Mouse (Mus musculus) intestine, embryonic 15.5 days (tissue): ENCODE measurements at regions not wholly inside any gene's neighbourhood (a gene's known extent, or its start where the extent isn't known, plus 50 kb on each side); places are given as distances from the start of the nearest gene placed in this dataset.
A peak's percentile ranks its signal among the peaks of the same experiment; 100 is the strongest.

Source experiments
- ATAC-seq: fragments of 200-750 bp; cut with Nextera tagmentation; 2 replicates; pipeline ENCODE4 v1.8.0; 2017; ENCODE audit warnings: moderate TSS enrichment, moderate library complexity
- H3K27ac ChIP-seq: fragments of 300-500 bp; sonication (generic); 2 replicates; pipeline ENCODE4 v1.5.1; 2015; ENCODE audit warnings: mild to moderate bottlenecking, inconsistent platforms
- H3K27me3 ChIP-seq: fragments of 300-500 bp; sonication (generic); replicated peaks from 2 replicates; pipeline ENCODE4 v1.6.1; 2015; ENCODE audit warnings: inconsistent platforms
- H3K36me3 ChIP-seq: fragments of 300-500 bp; sonication (generic); 2 replicates; pipeline ENCODE4 v1.6.1; 2015; ENCODE audit warnings: inconsistent platforms
- H3K4me1 ChIP-seq: fragments of 300-500 bp; sonication (generic); replicated peaks from 2 replicates; pipeline ENCODE4 v1.6.1; 2015; ENCODE audit warnings: inconsistent platforms
- H3K4me2 ChIP-seq: fragments of 300-500 bp; sonication (generic); replicated peaks from 2 replicates; pipeline ENCODE4 v1.6.1; 2015; ENCODE audit warnings: mild to moderate bottlenecking, inconsistent platforms
- H3K4me3 ChIP-seq: fragments of 300-500 bp; sonication (generic); replicated peaks from 2 replicates; pipeline ENCODE4 v1.5.1; 2015; ENCODE audit warnings: inconsistent platforms
- H3K9ac ChIP-seq: fragments of 300-500 bp; sonication (generic); 2 replicates; pipeline ENCODE4 v1.6.1; 2015; ENCODE audit warnings: inconsistent platforms
- H3K9me3 ChIP-seq: fragments of 300-500 bp; sonication (generic); 2 replicates; pipeline ENCODE4 v1.6.1; 2016; ENCODE audit warnings: inconsistent platforms
- WGBS: fragments of 180-500 bp; shearing (Covaris S2); methylation state at CpG from one replicate; pipeline ENCODE4 v1.1.7; 2015; 5-methylcytosine and 5-hydroxymethylcytosine counted together

DNA sequence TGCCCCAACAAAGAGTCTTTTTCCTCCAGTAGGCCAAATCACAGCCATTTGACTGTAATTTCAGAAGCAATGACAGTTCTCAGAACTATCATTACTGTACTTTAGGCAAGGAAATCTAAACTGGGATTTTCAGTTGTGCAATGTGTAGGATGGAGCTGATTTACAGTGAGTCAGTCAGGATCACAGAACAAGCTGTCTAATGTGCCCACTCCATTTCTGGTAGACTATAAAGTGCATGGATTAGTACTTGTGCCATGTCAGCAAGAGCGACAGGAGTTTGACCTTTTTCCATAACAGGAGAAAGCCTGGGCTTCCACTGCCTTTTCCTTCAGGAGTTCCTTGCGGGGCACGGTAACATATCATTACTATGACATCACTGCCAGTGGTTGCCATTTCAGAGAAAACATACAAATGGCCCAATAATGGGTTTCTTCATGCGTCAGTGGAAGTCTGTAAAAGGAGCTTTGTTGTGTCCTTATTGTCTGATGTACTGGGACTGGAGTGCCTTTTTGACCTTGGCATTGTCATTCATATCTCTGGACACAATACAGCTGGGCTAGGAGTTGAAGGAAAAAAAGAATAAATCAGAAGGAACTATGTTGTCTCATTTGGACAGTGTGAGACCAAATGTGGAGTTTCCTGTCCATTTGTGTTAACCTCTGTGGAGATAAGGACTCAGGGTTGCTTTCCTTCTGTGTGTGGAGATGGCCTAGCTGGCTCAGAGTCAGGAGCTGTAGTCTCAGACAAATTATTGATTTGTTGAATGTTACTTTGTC lies 271.5 kb upstream of the BC052040 start:
- no peak overlapping the region for H3K27ac ChIP-seq
- H3K36me3 ChIP-seq, result no peaks in the 10 kb centered on the region
- H3K9me3 ChIP-seq, result no peaks in the 10 kb centered on the region
- H3K27me3 ChIP-seq, result no peaks in the 10 kb centered on the region
- H3K4me2 ChIP-seq, result no peak overlapping the region
- ATAC-seq, result no peak
- no peak overlapping the region for H3K9ac ChIP-seq
- H3K4me1 ChIP-seq, result no peaks in the 10 kb centered on the region
- WGBS, result 56% methylated on average over 4 of the region's 4 CpGs
- H3K4me3 ChIP-seq, result no peak overlapping the region

DNA sequence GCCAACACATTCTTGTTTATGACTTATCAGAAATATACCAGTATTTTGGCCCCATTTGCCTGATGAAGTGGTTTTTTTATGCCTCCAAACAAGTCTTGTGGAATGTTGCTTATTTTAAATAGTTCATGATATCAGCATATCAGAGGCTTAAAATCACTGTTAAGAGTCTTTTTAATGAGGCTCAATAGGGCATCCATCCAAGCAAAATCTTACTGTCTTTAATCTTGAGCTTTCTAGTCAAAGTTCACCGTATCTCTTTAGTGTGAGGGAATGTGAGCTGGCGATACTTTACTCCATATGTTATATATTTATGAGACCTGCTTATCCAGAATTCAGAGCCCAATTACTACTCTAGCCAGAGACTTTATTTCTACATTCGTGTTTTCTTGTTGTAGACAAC lies 263.0 kb upstream of the BC052040 start:
- no peaks in the 10 kb centered on the region for H3K4me1 ChIP-seq
- no peak for ATAC-seq
- no peaks in the 10 kb centered on the region for H3K27me3 ChIP-seq
- 79% methylated on average over 3 of the region's 3 CpGs for WGBS
- no peaks in the 10 kb centered on the region for H3K9me3 ChIP-seq
- no peak overlapping the region for H3K4me2 ChIP-seq
- H3K27ac ChIP-seq, result no peak overlapping the region
- no peak overlapping the region for H3K9ac ChIP-seq
- no peaks in the 10 kb centered on the region for H3K36me3 ChIP-seq
- no peak overlapping the region for H3K4me3 ChIP-seq

DNA sequence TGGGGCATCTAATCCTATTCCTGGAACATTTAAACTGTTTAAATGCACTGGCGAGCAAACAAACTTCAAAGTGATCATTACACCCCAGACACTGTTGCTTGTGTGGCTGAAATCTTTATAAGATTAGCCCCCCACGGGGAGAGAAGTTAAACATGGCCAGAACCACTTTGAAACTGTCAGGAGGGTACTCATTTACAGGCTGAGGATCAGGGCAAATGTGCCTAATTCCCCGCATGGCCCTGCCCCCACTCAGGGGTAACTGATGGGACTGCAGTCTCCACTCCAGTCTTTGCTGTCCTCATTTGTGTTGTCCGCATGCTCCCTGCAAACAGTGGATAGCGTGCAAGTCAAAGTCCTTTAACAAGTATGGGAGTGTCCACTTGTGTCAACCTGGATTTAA lies 258.9 kb upstream of the BC052040 start:
- H3K4me3 ChIP-seq, result no peak overlapping the region
- H3K27me3 ChIP-seq, result no peaks in the 10 kb centered on the region
- WGBS, result 48% methylated on average over 5 of the region's 5 CpGs
- H3K4me1 ChIP-seq, result no peaks in the 10 kb centered on the region
- H3K9me3 ChIP-seq, result no peaks in the 10 kb centered on the region
- ATAC-seq, result no peak
- no peak overlapping the region for H3K27ac ChIP-seq
- H3K36me3 ChIP-seq, result no peaks in the 10 kb centered on the region
- H3K9ac ChIP-seq, result no peak overlapping the region
- H3K4me2 ChIP-seq, result no peak overlapping the region

DNA sequence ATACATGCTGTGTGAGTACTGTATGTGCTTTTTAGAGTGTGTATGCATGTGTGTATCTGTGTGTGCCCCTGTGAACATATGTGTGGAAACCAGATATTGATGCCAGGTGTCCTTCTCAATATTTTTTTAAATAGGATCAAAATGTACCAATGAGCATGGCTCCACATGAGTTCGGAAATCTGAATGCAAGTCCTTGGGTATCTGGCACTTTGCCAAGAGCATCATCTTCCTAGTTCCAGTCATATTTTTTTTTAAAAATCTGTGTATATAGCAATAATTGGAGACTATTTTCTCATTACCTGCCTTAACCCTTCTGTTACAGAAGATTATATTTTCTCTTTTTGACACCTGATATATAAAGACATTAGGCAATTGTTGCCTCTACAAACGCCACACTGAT lies 255.0 kb upstream of the BC052040 start:
- no peak overlapping the region for H3K27ac ChIP-seq
- WGBS, result 81% methylated on average over 2 of the region's 2 CpGs

DNA sequence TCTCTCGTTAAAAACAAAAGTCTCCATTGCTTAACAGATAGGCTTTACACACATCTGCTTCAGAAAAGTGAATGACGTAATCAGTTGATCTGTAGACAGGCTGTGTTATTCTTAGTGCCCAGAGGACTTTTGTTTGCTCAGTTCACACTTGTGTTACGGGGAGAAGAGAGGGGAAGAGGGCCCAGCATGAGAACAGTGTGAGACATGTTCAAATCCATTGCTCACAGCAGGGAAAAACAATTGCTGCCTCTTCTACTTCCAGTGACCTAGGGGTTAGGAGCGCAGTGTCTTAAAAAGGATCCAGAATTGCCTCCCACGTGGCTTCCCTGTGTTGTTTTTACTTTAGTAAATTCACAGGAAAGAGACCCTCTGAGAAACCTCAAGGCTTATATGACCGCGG lies 243.3 kb upstream of the BC052040 start:
- 57% methylated on average over 7 of the region's 7 CpGs for WGBS
- Histone ChIP-seq H3K36me3 (no peaks in the 10 kb centered on the region), H3K9me3 (no peaks in the 10 kb centered on the region), H3K9ac (no peak overlapping the region), H3K4me1 (no peaks in the 10 kb centered on the region), H3K4me2 (no peak overlapping the region), H3K27ac (no peak overlapping the region), H3K27me3 (no peaks in the 10 kb centered on the region), H3K4me3 (no peak overlapping the region)
- no peak for ATAC-seq

More for the DNA sequence above, 255.0 kb upstream of the BC052040 start:
- H3K4me2 ChIP-seq, result no peak overlapping the region
- H3K36me3 ChIP-seq, result no peaks in the 10 kb centered on the region
- no peaks in the 10 kb centered on the region for H3K27me3 ChIP-seq
- H3K4me1 ChIP-seq, result no peaks in the 10 kb centered on the region
- no peak overlapping the region for H3K4me3 ChIP-seq
- ATAC-seq, result no peak
- H3K9ac ChIP-seq, result no peak overlapping the region
- no peaks in the 10 kb centered on the region for H3K9me3 ChIP-seq

DNA sequence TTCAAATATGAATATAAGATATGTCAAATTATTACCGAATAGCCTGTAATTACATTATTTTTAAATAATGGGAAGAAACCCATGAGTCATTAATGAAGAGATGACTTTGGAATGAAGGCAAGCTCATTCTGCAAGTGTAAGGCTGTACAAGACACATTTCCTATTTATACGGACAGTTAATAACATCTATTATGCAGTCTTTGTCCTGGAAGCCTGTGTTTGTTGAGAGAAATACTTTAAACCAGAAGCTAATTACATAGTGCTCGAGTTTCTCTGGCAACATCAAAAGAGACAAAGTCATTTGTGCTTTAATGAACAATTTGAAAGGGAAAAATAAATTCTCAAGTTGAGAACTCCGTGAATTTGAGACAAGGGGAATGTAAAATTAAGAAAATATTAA lies 242.5 kb upstream of the BC052040 start:
- no peak overlapping the region for H3K27ac ChIP-seq
- H3K27me3 ChIP-seq, result no peaks in the 10 kb centered on the region
- no peaks in the 10 kb centered on the region for H3K9me3 ChIP-seq
- ATAC-seq, result no peak
- no peak overlapping the region for H3K4me2 ChIP-seq
- H3K9ac ChIP-seq, result no peak overlapping the region
- 76% methylated on average over 4 of the region's 4 CpGs for WGBS
- H3K4me3 ChIP-seq, result no peak overlapping the region
- H3K36me3 ChIP-seq, result no peaks in the 10 kb centered on the region
- H3K4me1 ChIP-seq, result no peaks in the 10 kb centered on the region

DNA sequence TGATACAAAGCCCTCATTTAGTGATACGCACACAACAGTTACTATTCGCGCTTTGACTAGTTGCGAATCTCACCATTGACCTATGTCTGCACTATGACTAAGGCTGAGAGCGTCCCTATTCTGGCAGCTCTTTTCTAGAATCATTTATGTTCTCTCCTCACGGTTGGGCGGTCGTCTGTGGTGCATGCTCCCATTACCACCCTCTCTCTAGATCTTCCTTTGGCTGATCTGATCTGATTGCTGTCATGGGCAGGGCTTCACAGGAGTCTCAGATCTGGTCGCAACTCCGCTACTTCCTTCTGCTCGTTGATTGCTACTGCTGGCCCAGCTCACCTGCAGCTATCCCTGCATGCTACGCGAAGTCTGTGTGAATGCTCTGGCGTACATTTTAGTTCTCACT lies 239.2 kb upstream of the BC052040 start:
- no peaks in the 10 kb centered on the region for H3K27me3 ChIP-seq
- no peak for ATAC-seq
- no peak overlapping the region for H3K4me2 ChIP-seq
- no peak overlapping the region for H3K4me3 ChIP-seq
- no peak overlapping the region for H3K27ac ChIP-seq
- no peaks in the 10 kb centered on the region for H3K36me3 ChIP-seq
- 93% methylated on average over 14 of the region's 14 CpGs for WGBS
- H3K4me1 ChIP-seq, result no peaks in the 10 kb centered on the region
- H3K9me3 ChIP-seq, result no peaks in the 10 kb centered on the region
- no peak overlapping the region for H3K9ac ChIP-seq

DNA sequence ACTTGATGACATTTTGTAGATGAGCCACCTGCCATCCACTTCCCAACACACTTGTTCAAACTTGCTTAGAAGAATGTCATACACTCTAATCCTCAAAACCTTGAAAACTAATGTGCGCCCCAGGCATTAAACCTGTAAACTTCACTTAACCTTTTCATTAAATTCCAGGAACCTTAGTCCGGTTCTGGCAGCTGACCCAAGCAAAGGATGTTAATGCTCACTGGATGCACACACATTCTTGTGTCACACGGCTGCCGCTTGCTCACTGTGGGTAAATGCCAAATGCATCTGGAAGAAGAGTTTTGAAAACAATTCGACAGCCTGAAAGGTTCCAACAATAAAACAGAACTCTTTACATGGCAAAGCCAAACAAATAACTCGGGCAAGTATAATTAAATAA lies 235.0 kb upstream of the BC052040 start:
- Histone ChIP-seq H3K4me2 (no peak overlapping the region), H3K27ac (no peak overlapping the region), H3K4me3 (no peak overlapping the region), H3K36me3 (no peaks in the 10 kb centered on the region), H3K4me1 (no peaks in the 10 kb centered on the region), H3K9ac (no peak overlapping the region), H3K27me3 (no peaks in the 10 kb centered on the region), H3K9me3 (no peaks in the 10 kb centered on the region)
- no peak for ATAC-seq
- 42% methylated on average over 6 of the region's 6 CpGs for WGBS

DNA sequence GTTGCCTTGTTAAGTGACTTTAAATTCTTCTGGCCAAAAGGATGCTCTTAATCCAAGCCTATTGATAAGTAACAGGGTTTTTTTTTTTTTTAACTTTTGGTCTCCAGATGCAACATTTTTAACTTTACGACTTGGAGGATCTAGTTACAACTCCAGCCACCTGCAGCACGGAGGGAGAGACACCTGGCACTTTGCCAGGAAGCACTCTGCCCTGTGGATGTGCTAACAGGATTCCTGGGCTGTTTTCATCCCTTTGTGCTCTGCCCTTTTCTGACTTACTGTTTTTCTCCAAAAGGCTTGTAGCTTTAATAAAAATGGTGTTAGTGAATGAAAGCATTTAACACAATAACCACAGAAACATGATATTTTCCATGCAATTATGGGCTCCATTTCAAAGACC lies 233.3 kb upstream of the BC052040 start:
- H3K4me3 ChIP-seq, result no peak overlapping the region
- no peaks in the 10 kb centered on the region for H3K27me3 ChIP-seq
- H3K4me1 ChIP-seq, result no peaks in the 10 kb centered on the region
- no peak overlapping the region for H3K9ac ChIP-seq
- 4% methylated on average over 2 of the region's 2 CpGs for WGBS
- H3K36me3 ChIP-seq, result no peaks in the 10 kb centered on the region
- no peak overlapping the region for H3K4me2 ChIP-seq
- no peaks in the 10 kb centered on the region for H3K9me3 ChIP-seq
- no peak overlapping the region for H3K27ac ChIP-seq
- ATAC-seq, result no peak; the same call in 1 of the 2 replicates

DNA sequence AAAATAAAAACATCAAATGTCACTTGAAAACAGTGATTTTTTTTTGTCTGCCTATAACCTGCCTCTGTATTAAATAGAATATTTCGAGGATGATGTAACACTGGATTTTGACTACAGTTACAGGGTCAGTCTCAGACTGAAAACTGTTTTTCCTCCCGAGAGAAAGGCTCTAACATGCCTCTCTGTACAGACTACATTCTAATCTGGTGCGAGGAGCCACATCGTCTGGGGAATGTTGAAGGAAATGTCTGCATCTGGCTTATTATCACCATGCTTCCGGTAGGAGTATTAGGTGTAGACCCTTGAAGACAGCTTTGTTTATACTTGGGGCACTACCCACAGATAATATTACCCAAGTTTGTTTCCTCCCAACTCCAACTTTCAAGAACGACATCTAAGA lies 210.4 kb upstream of the BC052040 start:
- Histone ChIP-seq H3K27ac (no peak overlapping the region), H3K36me3 (no peaks in the 10 kb centered on the region), H3K4me3 (no peak overlapping the region), H3K27me3 (no peaks in the 10 kb centered on the region), H3K4me2 (no peak overlapping the region), H3K4me1 (no peaks in the 10 kb centered on the region), H3K9me3 (no peaks in the 10 kb centered on the region), H3K9ac (no peak overlapping the region)
- WGBS, result 51% methylated on average over 6 of the region's 6 CpGs
- ATAC-seq, result no peak

DNA sequence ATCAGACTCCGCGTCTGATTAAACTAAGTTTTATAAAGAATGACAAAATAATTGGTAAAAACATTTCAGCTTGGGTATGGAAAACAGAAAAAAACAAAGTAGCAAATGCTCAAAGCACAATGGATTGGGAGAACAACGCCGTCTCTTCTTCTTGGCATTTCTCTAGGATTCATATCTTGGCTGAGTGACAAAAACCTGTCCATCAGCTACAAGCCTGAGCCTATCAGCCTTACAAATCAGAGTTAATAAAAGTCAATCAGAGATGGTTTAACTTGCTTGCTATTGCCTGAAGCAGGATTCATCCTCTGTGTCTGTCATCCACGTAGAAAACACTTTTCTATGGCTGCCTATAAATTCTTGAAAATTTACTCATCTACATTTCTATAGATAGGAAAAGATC lies 206.2 kb upstream of the BC052040 start:
- Histone ChIP-seq H3K9ac (no peak overlapping the region), H3K4me3 (no peak overlapping the region), H3K27ac (no peak overlapping the region), H3K36me3 (no peaks in the 10 kb centered on the region), H3K4me1 (no peaks in the 10 kb centered on the region), H3K27me3 (no peaks in the 10 kb centered on the region), H3K4me2 (no peak overlapping the region), H3K9me3 (no peaks in the 10 kb centered on the region)
- ATAC-seq, result no peak
- WGBS, result 86% methylated on average over 5 of the region's 5 CpGs

DNA sequence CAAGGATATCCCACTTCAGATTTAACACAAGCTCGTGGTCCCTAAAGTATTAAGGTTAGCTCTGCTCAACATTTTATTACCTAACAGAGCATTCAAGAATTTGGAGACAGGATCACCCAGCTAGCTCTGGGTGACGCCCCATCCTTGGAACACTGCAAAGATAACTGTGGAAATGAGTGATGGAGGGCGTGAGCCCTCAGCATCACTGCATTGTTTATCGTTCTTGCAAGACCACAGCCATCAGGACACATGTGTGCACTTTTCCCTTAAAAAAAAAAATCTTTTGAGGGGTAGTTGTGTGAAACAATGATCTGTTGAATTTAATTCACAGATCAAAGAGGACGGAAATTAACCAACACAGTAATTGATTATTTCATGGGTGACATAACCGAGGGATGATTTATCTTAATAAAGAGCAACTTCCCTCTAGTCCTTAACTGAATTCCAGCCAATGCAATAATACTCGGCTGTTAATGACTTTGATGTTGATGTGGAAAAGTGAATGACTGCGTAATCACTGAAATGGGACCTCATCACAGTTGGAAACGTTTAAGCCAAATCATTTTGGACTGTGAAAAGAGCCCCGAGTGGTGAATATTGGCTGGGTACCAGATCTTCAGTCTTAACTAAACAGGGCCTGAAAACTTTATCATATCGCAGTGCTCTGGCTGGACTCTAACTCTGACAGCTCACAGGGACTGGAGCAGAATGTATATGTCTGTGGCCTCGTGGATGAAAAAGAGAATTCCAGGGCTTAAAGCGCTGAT lies 196.9 kb upstream of the BC052040 start:
- WGBS, result 39% methylated on average over 13 of the region's 13 CpGs
- H3K4me2 ChIP-seq, result no peak overlapping the region
- no peaks in the 10 kb centered on the region for H3K36me3 ChIP-seq
- H3K4me1 ChIP-seq, result peaks cover 6% of the 10 kb centered on the region
- no peaks in the 10 kb centered on the region for H3K9me3 ChIP-seq
- H3K27ac ChIP-seq, result 0 out of 2 replicates have a peak overlapping the region, but pooled peaks have one; percentile 6
- peak; percentile 81 for ATAC-seq
- no peak overlapping the region for H3K4me3 ChIP-seq
- H3K9ac ChIP-seq, result no peak overlapping the region
- H3K27me3 ChIP-seq, result no peaks in the 10 kb centered on the region
